Mouse (Mus musculus): ENCODE data around the gene Msi2.
A peak's percentile ranks its signal among the peaks of the same experiment; 100 is the strongest.

Msi2 gene

GRCm38 (mm10) chr11:88718050-88718765 lies at the start of gene Msi2:
Gene Msi2, minus strand, starts transcription at chr11:88718513.
- DNase-seq (ENCODE audit: extremely low spot score, low spot score) = peak; percentile 93

- DNase-seq (ENCODE audit: extremely low spot score, low spot score) = no peak
Observed at GRCm38 (mm10) chr11:88765635-88766034, 47.3 kb upstream of the Msi2 start.

- no peak for DNase-seq (ENCODE audit: extremely low spot score, low spot score)
Observed at GRCm38 (mm10) chr11:88763371-88763770, 45.1 kb upstream of the Msi2 start.

- no peak for DNase-seq (ENCODE audit: extremely low spot score, low spot score)
Observed at GRCm38 (mm10) chr11:88759501-88759900, 41.2 kb upstream of the Msi2 start.

GRCm38 (mm10) chr11:88758402-88758801 lies 40.1 kb upstream of the Msi2 start:
- DNase-seq (ENCODE audit: extremely low spot score, low spot score) = no peak

- no peak for DNase-seq (ENCODE audit: extremely low spot score, low spot score)
Observed at GRCm38 (mm10) chr11:88745306-88745705, 27.0 kb upstream of the Msi2 start.

- DNase-seq (ENCODE audit: extremely low spot score, low spot score) = no peak
Observed at GRCm38 (mm10) chr11:88739574-88740295, 21.4 kb upstream of the Msi2 start.

- DNase-seq (ENCODE audit: extremely low spot score, low spot score) = no peak
Observed at GRCm38 (mm10) chr11:88729363-88729762, 11.1 kb upstream of the Msi2 start.

- DNase-seq (ENCODE audit: extremely low spot score, low spot score) = peak; percentile 80
Observed at GRCm38 (mm10) chr11:88728508-88728890, 10.2 kb upstream of the Msi2 start.

GRCm38 (mm10) chr11:88727768-88728507 lies 9.6 kb upstream of the Msi2 start:
- no peak for DNase-seq (ENCODE audit: extremely low spot score, low spot score)

- no peak for DNase-seq (ENCODE audit: extremely low spot score, low spot score)
Observed at GRCm38 (mm10) chr11:88721144-88721636, 2.9 kb upstream of the Msi2 start.

GRCm38 (mm10) chr11:88720261-88721143 lies 2.2 kb upstream of the Msi2 start:
- DNase-seq (ENCODE audit: extremely low spot score, low spot score) = no peak

- no peak for DNase-seq (ENCODE audit: extremely low spot score, low spot score)
Observed at GRCm38 (mm10) chr11:88719601-88720000, 1.3 kb upstream of the Msi2 start.

- DNase-seq (ENCODE audit: extremely low spot score, low spot score) = no peak
Observed at GRCm38 (mm10) chr11:88718766-88719595, 668 bp upstream of the Msi2 start.

- DNase-seq (ENCODE audit: extremely low spot score, low spot score) = no peak
Observed at GRCm38 (mm10) chr11:88717644-88718049, 666 bp downstream of the Msi2 start.

- peak; percentile 21 for DNase-seq (ENCODE audit: extremely low spot score, low spot score)
Observed at GRCm38 (mm10) chr11:88717016-88717643, 1.2 kb downstream of the Msi2 start.

GRCm38 (mm10) chr11:88716061-88716994 lies 2.0 kb downstream of the Msi2 start:
- DNase-seq (ENCODE audit: extremely low spot score, low spot score) = peak; percentile 61

GRCm38 (mm10) chr11:88715299-88715698 lies 3.0 kb downstream of the Msi2 start:
- DNase-seq (ENCODE audit: extremely low spot score, low spot score) = peak; percentile 21
